Mouse (Mus musculus) midbrain, embryonic 10.5 days (tissue): ENCODE measurements around the gene Helz2. TPM values are rescaled to one million over a fixed set of nuclear protein-coding genes. Genes with fewer than 3 reads are reported as not detected.
"Not testable (repeated sequence)": the region's sequence is repeated elsewhere in the genome, so short reads cannot be mapped to it uniquely, and the experiment has no call there.

Experiments used
- DNase-seq: peaks from one replicate; pipeline ENCODE4 v3.0.0-alpha.2; 2017; ENCODE audit warnings: low spot score
- H3K27ac ChIP-seq: fragments of 300-500 bp; sonication (generic); replicated peaks from 2 replicates; pipeline ENCODE4 v1.5.1; 2016; ENCODE audit warnings: mild to moderate bottlenecking
- H3K27me3 ChIP-seq: fragments of 300-500 bp; sonication (generic); 2 replicates; pipeline ENCODE4 v1.6.1; 2016; ENCODE audit warnings: low read depth, mild to moderate bottlenecking; ENCODE audit not compliant: poor library complexity, severe bottlenecking
- H3K36me3 ChIP-seq: fragments of 300-500 bp; sonication (generic); 2 replicates; pipeline ENCODE4 v1.6.1; 2016; ENCODE audit warnings: mild to moderate bottlenecking, moderate library complexity
- H3K4me1 ChIP-seq: fragments of 300-500 bp; sonication (generic); 2 replicates; pipeline ENCODE4 v1.6.1; 2016
- H3K4me3 ChIP-seq: fragments of 300-500 bp; sonication (generic); 2 replicates; pipeline ENCODE4 v1.5.1; 2016; ENCODE audit warnings: mild to moderate bottlenecking, moderate library complexity
- H3K9me3 ChIP-seq: fragments of 300-500 bp; sonication (generic); replicated peaks from 2 replicates; pipeline ENCODE4 v1.6.1; 2016; ENCODE audit warnings: mild to moderate bottlenecking
- WGBS: fragments of 180-500 bp; shearing (Covaris S2); methylation state at CpG from one replicate; pipeline ENCODE4 v1.1.7; 2016; 5-methylcytosine and 5-hydroxymethylcytosine counted together
- polyA plus RNA-seq: library from polyadenylated mRNA; unstranded; fragments of >200 nt; fragmentation: Nextera tagmentation; extraction: Ambion mirVana; gene quantifications from 2 replicates; pipeline ENCODE4 v1.2.1, GENCODE M21; 2016

The Helz2 gene
- polyA plus RNA-seq, 1 experiment from 2014 or later, result 0.62 TPM

DNA sequence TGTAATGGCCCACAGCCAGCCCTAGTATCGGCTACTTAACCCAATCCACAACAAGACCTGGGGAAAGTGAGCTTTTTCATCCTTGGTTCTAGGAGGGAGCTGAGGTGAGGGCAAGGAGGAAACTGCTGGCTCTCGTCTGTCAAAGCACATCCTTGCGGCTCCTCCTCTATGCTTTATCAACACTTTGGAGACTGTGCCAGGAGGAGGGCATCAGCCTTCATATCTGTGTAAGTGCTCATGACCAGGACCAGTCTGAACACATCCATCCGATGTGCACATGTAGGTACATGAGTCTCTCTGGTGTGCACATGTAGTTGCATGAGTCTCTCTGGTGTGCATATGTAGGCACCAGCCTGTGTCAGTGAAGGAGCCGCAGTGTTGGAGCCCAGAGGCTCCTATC, 36.1 kb downstream of the Helz2 start:
- no peaks in the 10 kb centered on the region for H3K36me3 ChIP-seq
- no peak for DNase-seq
- H3K4me3 ChIP-seq, result no peak overlapping the region
- peaks cover 20% of the 10 kb centered on the region for H3K27me3 ChIP-seq
- H3K27ac ChIP-seq, result no peak overlapping the region
- WGBS, result 91% methylated on average over 5 of the region's 5 CpGs
- no peaks in the 10 kb centered on the region for H3K9me3 ChIP-seq
- no peaks in the 10 kb centered on the region for H3K4me1 ChIP-seq

GRCm38 (mm10) chr2:181202886-181203285, 38.9 kb downstream of the Helz2 start:
- no peaks in the 10 kb centered on the region for H3K27me3 ChIP-seq
- no peaks in the 10 kb centered on the region for H3K36me3 ChIP-seq
- no peak overlapping the region for H3K4me3 ChIP-seq
- no peak for DNase-seq
- H3K4me1 ChIP-seq, result no peaks in the 10 kb centered on the region
- H3K9me3 ChIP-seq, result no peaks in the 10 kb centered on the region
- no peak overlapping the region for H3K27ac ChIP-seq
- WGBS, result 80% methylated on average over 6 of the region's 6 CpGs

GRCm38 (mm10) chr2:181202422-181202821, 39.4 kb downstream of the Helz2 start, which contains the start of gene Ptk6:
Gene Ptk6 (minus strand): TSS chr2:181202789.
- Histone ChIP-seq H3K9me3 (no peaks in the 10 kb centered on the region), H3K36me3 (no peaks in the 10 kb centered on the region), H3K4me3 (no peak within 1 kb of the TSS), H3K4me1 (no peaks in the 10 kb centered on the region), H3K27me3 (no peaks in the 10 kb centered on the region), H3K27ac (no peak within 1 kb of the TSS)
- no peak for DNase-seq
- 88% methylated on average over 3 of the region's 3 CpGs for WGBS

DNA sequence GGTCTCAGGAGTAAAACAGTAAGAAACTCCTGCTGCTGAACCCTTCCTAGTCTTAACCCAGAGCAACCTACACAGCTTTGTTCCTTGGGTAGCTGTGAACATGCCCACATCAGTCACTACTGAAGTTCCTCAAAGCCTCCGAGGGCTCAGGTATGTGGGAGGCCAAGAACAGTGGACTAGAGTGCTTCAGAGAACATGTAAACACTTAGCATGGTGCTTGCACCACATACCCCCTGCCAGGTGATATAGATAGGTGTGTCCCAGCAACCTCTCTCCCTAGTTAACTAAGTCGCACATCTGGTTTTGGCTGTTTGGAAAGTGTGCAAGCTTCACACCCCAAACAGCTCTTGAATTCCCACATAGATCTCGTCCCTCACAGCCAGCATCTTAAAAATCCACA, 40.2 kb downstream of the Helz2 start:
- no peaks in the 10 kb centered on the region for H3K27me3 ChIP-seq
- no peaks in the 10 kb centered on the region for H3K36me3 ChIP-seq
- no peaks in the 10 kb centered on the region for H3K4me1 ChIP-seq
- no peak overlapping the region for H3K27ac ChIP-seq
- no peak overlapping the region for H3K4me3 ChIP-seq
- H3K9me3 ChIP-seq, result no peaks in the 10 kb centered on the region
- WGBS, result 88% methylated on average over 3 of the region's 3 CpGs
- no peak for DNase-seq

DNA sequence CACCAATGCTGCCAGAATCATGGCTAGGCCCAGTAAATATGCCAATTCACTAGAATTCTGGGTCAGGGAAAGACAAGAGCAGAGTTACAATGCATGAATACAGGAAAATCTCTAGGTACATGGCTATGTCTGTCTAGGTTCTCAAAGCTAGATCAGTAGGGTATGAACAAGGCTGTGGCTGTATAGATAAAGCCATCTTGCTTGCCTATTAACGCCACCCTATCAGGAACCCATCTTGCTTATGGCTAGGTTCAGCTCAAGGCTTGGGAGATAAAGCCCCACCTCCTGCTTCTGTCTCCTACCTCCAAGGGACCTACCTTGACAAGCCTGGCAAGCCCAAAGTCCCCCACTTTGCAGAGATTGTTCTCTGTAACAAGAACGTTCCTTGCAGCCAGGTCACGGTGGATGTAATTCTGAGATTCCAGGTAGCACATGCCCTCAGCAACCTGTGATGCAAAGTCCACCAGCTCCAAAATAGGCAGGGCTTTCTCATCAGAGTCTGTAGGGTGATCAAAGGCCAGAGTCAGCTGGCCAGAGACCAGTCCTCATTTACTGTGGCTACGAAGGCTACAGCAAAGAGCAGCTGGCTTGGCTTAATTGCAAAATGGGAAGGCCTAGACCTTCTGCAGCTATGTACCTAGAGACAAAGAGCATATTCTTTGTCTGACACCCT, 45.1 kb downstream of the Helz2 start:
- no peak overlapping the region for H3K4me3 ChIP-seq
- no peaks in the 10 kb centered on the region for H3K27me3 ChIP-seq
- 92% methylated on average over 4 of the region's 4 CpGs for WGBS
- no peak for DNase-seq
- H3K27ac ChIP-seq, result no peak overlapping the region
- H3K4me1 ChIP-seq, result no peaks in the 10 kb centered on the region
- H3K36me3 ChIP-seq, result no peaks in the 10 kb centered on the region
- no peaks in the 10 kb centered on the region for H3K9me3 ChIP-seq

DNA sequence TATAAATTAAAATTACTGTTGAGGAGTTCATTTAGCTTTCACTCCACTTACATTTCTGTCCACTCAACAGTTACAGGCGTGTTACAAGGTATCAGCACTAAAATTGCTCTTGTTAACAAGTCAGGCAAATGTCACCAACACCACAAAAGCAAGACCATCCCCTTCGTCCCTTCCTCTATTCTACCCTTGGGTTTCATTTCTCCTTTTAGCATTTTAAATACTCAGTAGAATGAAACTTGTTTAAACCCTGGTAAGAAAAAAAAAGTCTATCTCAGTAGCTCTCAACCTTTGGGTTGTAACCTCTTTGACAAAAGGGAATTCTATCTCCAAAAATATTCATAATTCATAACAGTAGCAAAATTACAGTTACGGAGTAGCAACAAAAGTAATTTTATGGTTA, 48.8 kb downstream of the Helz2 start:
- Histone ChIP-seq H3K36me3 (peaks cover 18% of the 10 kb centered on the region), H3K9me3 (no peaks in the 10 kb centered on the region), H3K4me3 (no peak overlapping the region), H3K4me1 (peaks cover 10% of the 10 kb centered on the region), H3K27ac (no peak overlapping the region), H3K27me3 (no peaks in the 10 kb centered on the region)
- DNase-seq, result no peak
- 84% methylated on average over 3 of the region's 3 CpGs for WGBS

GRCm38 (mm10) chr2:181191936-181192335, 49.9 kb downstream of the Helz2 start:
- H3K4me3 ChIP-seq, result no peak overlapping the region
- WGBS, result 67% methylated on average over 4 of the region's 4 CpGs
- peaks cover 11% of the 10 kb centered on the region for H3K4me1 ChIP-seq
- peaks cover 18% of the 10 kb centered on the region for H3K36me3 ChIP-seq
- DNase-seq, result no peak
- no peak overlapping the region for H3K27ac ChIP-seq
- H3K9me3 ChIP-seq, result no peaks in the 10 kb centered on the region
- H3K27me3 ChIP-seq, result no peaks in the 10 kb centered on the region

DNA sequence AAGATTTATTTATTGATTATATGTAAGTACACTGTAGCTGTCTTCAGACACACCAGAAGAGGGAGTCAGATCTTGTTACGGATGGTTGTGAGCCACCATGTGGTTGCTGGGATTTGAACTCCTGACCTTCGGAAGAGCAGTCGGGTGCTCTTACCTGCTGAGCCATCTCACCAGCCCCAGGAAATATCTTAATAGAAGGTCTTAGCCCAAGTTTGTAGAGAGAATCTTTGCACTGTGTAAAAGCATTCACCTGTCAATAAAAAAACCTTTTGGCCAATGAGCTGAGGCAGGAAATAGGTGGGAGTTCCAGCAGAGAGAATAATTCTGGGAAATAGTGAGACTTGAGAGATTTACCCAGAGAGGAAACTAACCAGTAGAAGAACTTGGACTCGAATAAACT, 50.4 kb downstream of the Helz2 start:
- not testable (repeated sequence) for H3K4me3 ChIP-seq, H3K27ac ChIP-seq, H3K27me3 ChIP-seq, H3K9me3 ChIP-seq, DNase-seq
- Histone ChIP-seq H3K4me1 (peaks cover 16% of the 10 kb centered on the region), H3K36me3 (peaks cover 18% of the 10 kb centered on the region)
- 81% methylated on average over 4 of the region's 4 CpGs for WGBS

DNA sequence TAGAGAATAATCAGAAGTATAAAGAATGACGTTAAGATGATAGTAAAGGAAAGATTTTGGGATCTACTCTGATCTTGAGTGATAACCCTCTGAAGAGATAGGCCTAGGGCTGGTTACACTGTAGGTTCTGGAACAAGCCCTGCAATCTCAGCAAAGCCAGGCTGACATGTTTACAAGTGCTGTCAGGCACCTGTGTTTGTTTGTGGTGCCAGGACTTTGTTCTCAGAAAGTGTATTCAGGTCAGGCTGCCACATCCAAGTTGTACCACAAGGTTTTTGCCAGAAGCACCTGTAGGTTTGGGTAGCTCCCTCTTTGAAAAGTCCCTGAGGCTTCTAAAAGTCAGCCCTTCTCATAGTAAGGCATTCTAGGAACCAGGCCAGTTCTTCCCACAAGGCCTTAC, 52.5 kb downstream of the Helz2 start:
- Histone ChIP-seq H3K9me3 (no peaks in the 10 kb centered on the region), H3K4me3 (0 out of 2 replicates have a peak overlapping the region, but pooled peaks have one; percentile 75), H3K4me1 (peaks cover 20% of the 10 kb centered on the region), H3K27ac (0 out of 2 replicates have a peak overlapping the region, but pooled peaks have one; percentile 98), H3K36me3 (peaks cover 18% of the 10 kb centered on the region), H3K27me3 (no peaks in the 10 kb centered on the region)
- WGBS, result 98% methylated on average over 1 of the region's 1 CpGs
- no peak for DNase-seq

- peaks cover 20% of the 10 kb centered on the region for H3K4me1 ChIP-seq
- peak overlapping the region; percentile 98 for H3K27ac ChIP-seq
- peaks cover 18% of the 10 kb centered on the region for H3K36me3 ChIP-seq
- DNase-seq, result no peak
- H3K27me3 ChIP-seq, result no peaks in the 10 kb centered on the region
- H3K4me3 ChIP-seq, result peak overlapping the region; percentile 75
- WGBS, result 55% methylated on average over 2 of the region's 2 CpGs
- no peaks in the 10 kb centered on the region for H3K9me3 ChIP-seq
Measured at GRCm38 (mm10) chr2:181188681-181189080, 53.1 kb downstream of the Helz2 start.

GRCm38 (mm10) chr2:181187121-181188000, 54.5 kb downstream of the Helz2 start, which contains the start of gene Ppdpf:
Gene Ppdpf (plus strand): TSS chr2:181187247.
- under 1% methylated on average over 64 of the region's 64 CpGs for whole genome bisulfite sequencing
- DNase-seq, result peak; percentile 88
- Histone ChIP-seq H3K4me1 (peaks cover 20% of the 10 kb centered on the region), H3K27ac (peak within 1 kb of the TSS; percentile 98), H3K4me3 (peak within 1 kb of the TSS; percentile 75), H3K27me3 (no peaks in the 10 kb centered on the region), H3K36me3 (peaks cover 18% of the 10 kb centered on the region), H3K9me3 (no peaks in the 10 kb centered on the region)

- Histone ChIP-seq H3K9me3 (no peaks in the 10 kb centered on the region), H3K27ac (peak overlapping the region; percentile 98), H3K4me3 (peak overlapping the region; percentile 75), H3K36me3 (peaks cover 18% of the 10 kb centered on the region), H3K4me1 (peaks cover 20% of the 10 kb centered on the region), H3K27me3 (no peaks in the 10 kb centered on the region)
- DNase-seq, result peak; percentile 89
- under 1% methylated on average over 14 of the region's 14 CpGs for WGBS
Measured at GRCm38 (mm10) chr2:181186635-181187034, 55.2 kb downstream of the Helz2 start.

GRCm38 (mm10) chr2:181180898-181181297, 60.9 kb downstream of the Helz2 start:
- H3K27ac ChIP-seq, result no peak overlapping the region
- H3K27me3 ChIP-seq, result no peaks in the 10 kb centered on the region
- no peaks in the 10 kb centered on the region for H3K9me3 ChIP-seq
- 85% methylated on average over 6 of the region's 6 CpGs for WGBS
- peaks cover 5% of the 10 kb centered on the region; the same call in 1 of the 2 replicates for H3K4me1 ChIP-seq
- no peak overlapping the region for H3K4me3 ChIP-seq
- H3K36me3 ChIP-seq, result no peaks in the 10 kb centered on the region
- no peak for DNase-seq
